In genomic region chr9:21227342-21227741, GRCm38 (mm10) we compare ENCODE assay signal across 9 mouse cellular contexts. TPM values are rescaled to one million over a fixed set of nuclear protein-coding genes. Genes with fewer than 3 reads are reported as not detected.
A peak's percentile ranks its signal among the peaks of the same experiment; 100 is the strongest.
DNase-seq lines count a peak whose midpoint lies in the region; ATAC-seq and TF ChIP-seq lines count a peak whose summit lies in the region.
"Had no signal": no experiment of that assay in that cellular context is flagged by ENCODE, and none has a peak within 500 bp of the region (broad histone marks: within the 10 kb centered on the region; RNA-seq: fewer than 3 reads in every experiment).

No protein-coding gene starts in this region.

- H3K27me3 ChIP-seq in kidney, adult 2 months (replicated peaks; ENCODE audit: control insufficient read depth, insufficient read depth, low read length): no peaks in the 10 kb centered on the region
- H3K27me3 ChIP-seq in intestine, embryonic 15.5 days (replicated peaks): no peaks in the 10 kb centered on the region
- no peaks in the 10 kb centered on the region for H3K27me3 ChIP-seq in neural tube, embryonic 13.5 days
- H3K27me3 ChIP-seq: Patski had no signal

- peak overlapping the region; percentile 70 for H3K4me2 ChIP-seq in intestine, embryonic 15.5 days (replicated peaks)
- peak overlapping the region; percentile 49 for H3K4me2 ChIP-seq in neural tube, embryonic 13.5 days

- no peak for TF ChIP-seq CTCF in kidney, adult 2 months (conservative IDR thresholded peaks at IDR 0.05; ENCODE audit: insufficient read depth, insufficient read length, low read depth, low read length)

- no peaks in the 10 kb centered on the region; the same call in 1 of the 2 replicates for H3K4me1 ChIP-seq in kidney, adult 2 months (ENCODE audit: control insufficient read depth, insufficient read depth, low read length)
- H3K4me1 ChIP-seq in intestine, embryonic 15.5 days (replicated peaks): peaks cover 19% of the 10 kb centered on the region
- peaks cover 18% of the 10 kb centered on the region for H3K4me1 ChIP-seq in neural tube, embryonic 13.5 days (replicated peaks)

- no peak overlapping the region for H3K4me3 ChIP-seq in kidney, adult 2 months (ENCODE audit: insufficient read depth, low read depth, low read length)
- peak overlapping the region; percentile 29 for H3K4me3 ChIP-seq in intestine, embryonic 15.5 days (replicated peaks)
- H3K4me3 ChIP-seq in neural tube, embryonic 13.5 days: peak overlapping the region; percentile 24

- ATAC-seq in intestine, embryonic 15.5 days: peak; percentile 41
- ATAC-seq in neural tube, embryonic 13.5 days (ENCODE audit: low read depth): peak; percentile 60
- ATAC-seq in frontal cortex, adult (ENCODE audit: low TSS enrichment): no peak
- ATAC-seq: Patski had no signal

- no peak for TF ChIP-seq POLR2A in kidney, adult 2 months (IDR thresholded peaks at IDR 0.05; ENCODE audit: low read depth, low read length)

- 22% methylated on average over 16 of the region's 16 CpGs for WGBS in kidney, adult 2 months
- WGBS in intestine, embryonic 15.5 days: 10% methylated on average over 16 of the region's 16 CpGs
- 19% methylated on average over 16 of the region's 16 CpGs for WGBS in neural tube, embryonic 13.5 days

- no peaks in the 10 kb centered on the region for H3K36me3 ChIP-seq in kidney, adult 2 months (ENCODE audit: control insufficient read depth, insufficient read depth, low read length)
- peaks cover 18% of the 10 kb centered on the region; the same call in 1 of the 2 replicates for H3K36me3 ChIP-seq in intestine, embryonic 15.5 days
- H3K36me3 ChIP-seq in neural tube, embryonic 13.5 days: peaks cover 28% of the 10 kb centered on the region

- peak overlapping the region; percentile 39; the same call in 1 of the 2 replicates for H3K9ac ChIP-seq in intestine, embryonic 15.5 days
- peak overlapping the region; percentile 65 for H3K9ac ChIP-seq in neural tube, embryonic 13.5 days

- no peak overlapping the region for H3K27ac ChIP-seq in kidney, adult 2 months (ENCODE audit: insufficient read depth, low read depth, low read length)
- peak overlapping the region; percentile 66 for H3K27ac ChIP-seq in intestine, embryonic 15.5 days
- H3K27ac ChIP-seq in neural tube, embryonic 13.5 days (replicated peaks): no peak overlapping the region

- DNase-seq in kidney, adult 2 months: peak; percentile 29
- no peak for DNase-seq in kidney, postnatal 10 days
- peak; percentile 72 for DNase-seq in embryo, embryonic 11 days
- no peak for DNase-seq in urinary bladder, postnatal 36 days (ENCODE audit: low spot score in 2 of 2)
- DNase-seq in left cerebral cortex, adult 18-20 months (ENCODE audit: low spot score in 2 of 2): no peak

- no peaks in the 10 kb centered on the region for H3K9me3 ChIP-seq in intestine, embryonic 15.5 days
- H3K9me3 ChIP-seq in neural tube, embryonic 13.5 days: no peaks in the 10 kb centered on the region

RNA-seq across cellular contexts. Expression of gene Keap1, which starts 11.8 kb away (rescaled TPM):
- 42.8 and 52.4 TPM in 2 replicates for polyA plus RNA-seq in kidney, adult 2 months (2012; rRNA removed)
- polyA plus RNA-seq in intestine, embryonic 15.5 days (2015; fragmentation: Nextera tagmentation; extraction: Ambion mirVana): 55.8 and 59.8 TPM in 2 replicates
- 60.9 and 64.4 TPM in 2 replicates for polyA plus RNA-seq in neural tube, embryonic 13.5 days (2015; fragmentation: Nextera tagmentation; extraction: Ambion mirVana)
- 10 to 100 TPM; 53.4 to 58.0 TPM for total RNA-seq in left cerebral cortex, adult 18-20 months (2021)

RNA-seq across cellular contexts. Expression of gene S1pr5, which starts 20.9 kb away (rescaled TPM):
- 0.38 and 0.39 TPM in 2 replicates for polyA plus RNA-seq in kidney, adult 2 months (2012; rRNA removed)
- polyA plus RNA-seq in intestine, embryonic 15.5 days (2015; fragmentation: Nextera tagmentation; extraction: Ambion mirVana): not detected in 2 replicates
- 3.0 and 3.8 TPM in 2 replicates for polyA plus RNA-seq in neural tube, embryonic 13.5 days (2015; fragmentation: Nextera tagmentation; extraction: Ambion mirVana)
- 10 to 100 TPM in 1 of 2 experiments, 1 to 10 TPM in 1; 9.7 to 10.7 TPM for total RNA-seq in left cerebral cortex, adult 18-20 months (2021)
- polyA plus RNA-seq: Patski had no signal

RNA-seq across cellular contexts. Expression of gene Atg4d, which starts 37.8 kb away (rescaled TPM):
- 67.0 and 71.9 TPM in 2 replicates for polyA plus RNA-seq in kidney, adult 2 months (2012; rRNA removed)
- 50.0 and 55.1 TPM in 2 replicates for polyA plus RNA-seq in intestine, embryonic 15.5 days (2015; fragmentation: Nextera tagmentation; extraction: Ambion mirVana)
- polyA plus RNA-seq in neural tube, embryonic 13.5 days (2015; fragmentation: Nextera tagmentation; extraction: Ambion mirVana): 55.3 and 56.1 TPM in 2 replicates
- 10 to 100 TPM; 46.4 to 49.9 TPM for total RNA-seq in left cerebral cortex, adult 18-20 months (2021)

Comparison
In these comparisons a context has a peak if more than half of its experiments do, and no peak if none do; other contexts are left out.
1. DNase-seq: peak in kidney, adult 2 months (single experiment) and embryo, embryonic 11 days (single experiment); none in kidney, postnatal 10 days (single experiment), urinary bladder, postnatal 36 days (0 of 2) and left cerebral cortex, adult 18-20 months (0 of 2).